Mouse (Mus musculus) ES-Bruce4 (cell line): ENCODE measurements at regions not wholly inside any gene's neighbourhood (a gene's known extent, or its start where the extent isn't known, plus 50 kb on each side); places are given as distances from the start of the nearest gene placed in this dataset.

Experiments used
- CTCF ChIP-seq: IDR thresholded peaks from one replicate; pipeline ENCODE4 v1.8.1; 2011; ENCODE audit warnings: low read depth, low read length
- EP300 ChIP-seq: IDR thresholded peaks from 2 replicates; pipeline ENCODE4 v1.6.1; 2011; ENCODE audit warnings: low read depth, low read length; ENCODE audit not compliant: insufficient read depth
- POLR2A ChIP-seq: IDR thresholded peaks from one replicate; pipeline ENCODE4 v1.8.1; 2011; ENCODE audit warnings: low read length; ENCODE audit not compliant: insufficient read depth

DNA sequence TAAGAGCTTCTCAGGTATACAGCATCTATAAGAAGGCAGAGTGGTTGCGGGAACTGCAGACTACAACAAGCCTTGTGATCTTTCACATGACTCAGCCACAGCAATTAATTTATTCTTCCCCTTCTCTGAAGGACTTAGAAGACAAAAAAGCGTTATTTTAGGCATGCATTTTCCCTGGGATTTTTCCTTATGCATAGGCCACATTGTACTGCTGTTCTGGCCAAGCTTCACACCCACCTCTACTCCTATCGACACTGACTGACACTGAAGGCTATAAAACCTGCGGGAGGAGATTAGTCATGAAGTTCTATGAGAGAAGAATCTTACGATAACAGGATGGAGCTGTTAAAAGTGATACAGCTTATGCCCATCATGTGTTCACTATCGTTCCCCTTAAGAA lies 441.9 kb downstream of the Tox3 start:
- TF ChIP-seq CTCF: no peak
- TF ChIP-seq POLR2A: no peak
- no peak for TF ChIP-seq EP300
